Mouse (Mus musculus) limb, embryonic 15.5 days (tissue): ENCODE data around the gene Amd1. TPM values are rescaled to one million over a fixed set of nuclear protein-coding genes. Genes with fewer than 3 reads are reported as not detected.

Source experiments
- polyA plus RNA-seq: library from polyadenylated mRNA; unstranded; fragments of >200 nt; fragmentation: Nextera tagmentation; extraction: Ambion mirVana; gene quantifications from 2 replicates; pipeline ENCODE4 v1.2.1, GENCODE M21; 2015

Gene Amd1
- polyA plus RNA-seq, 1 experiment from 2014 or later = 45.8 TPM

Other genes starting within 250 kb of the Amd1 start
- gene Slc16a10, start 159.9 kb downstream of the Amd1 start, polyA plus RNA-seq = 7.3 and 7.9 TPM in 2 replicates
- gene Rpf2, start 55.1 kb downstream of the Amd1 start, polyA plus RNA-seq = 50.8 and 51.5 TPM in 2 replicates
- 79.9 and 85.3 TPM in 2 replicates for gene Gtf3c6, start 44.1 kb downstream of the Amd1 start, polyA plus RNA-seq
- 8.1 and 10.2 TPM in 2 replicates for gene Cdk19, start 37.4 kb upstream of the Amd1 start, polyA plus RNA-seq